Mouse (Mus musculus) brown adipose tissue, adult 24 weeks (tissue): ENCODE results near the gene Rps27l. TPM values are rescaled to one million over a fixed set of nuclear protein-coding genes. Genes with fewer than 3 reads are reported as not detected.

Experiments used
- H3K27ac ChIP-seq: fragments of 200-500 bp; replicated peaks from 2 replicates; pipeline ENCODE4 v1.5.1; 2012; ENCODE audit warnings: low read depth, mild to moderate bottlenecking, low read length
- H3K4me1 ChIP-seq: fragments of 200-500 bp; 2 replicates; pipeline ENCODE4 v1.6.1; 2012; ENCODE audit warnings: low read length, mixed read lengths; ENCODE audit not compliant: control insufficient read depth, insufficient read depth, insufficient read length
- H3K4me3 ChIP-seq: fragments of 200-500 bp; 2 replicates; pipeline ENCODE4 v1.5.1; 2012; ENCODE audit warnings: low read depth, mild to moderate bottlenecking, low read length, moderate library complexity; ENCODE audit not compliant: insufficient read depth
- polyA plus RNA-seq: library from polyadenylated mRNA; stranded (reverse); fragments of >200 nt; gene quantifications from 2 replicates; pipeline ENCODE4 v1.2.4, GENCODE M21; 2012; ENCODE audit not compliant: missing spikeins, insufficient read depth, insufficient read length

Rps27l gene
- polyA plus RNA-seq, 1 experiment, result 811 TPM

DNA sequence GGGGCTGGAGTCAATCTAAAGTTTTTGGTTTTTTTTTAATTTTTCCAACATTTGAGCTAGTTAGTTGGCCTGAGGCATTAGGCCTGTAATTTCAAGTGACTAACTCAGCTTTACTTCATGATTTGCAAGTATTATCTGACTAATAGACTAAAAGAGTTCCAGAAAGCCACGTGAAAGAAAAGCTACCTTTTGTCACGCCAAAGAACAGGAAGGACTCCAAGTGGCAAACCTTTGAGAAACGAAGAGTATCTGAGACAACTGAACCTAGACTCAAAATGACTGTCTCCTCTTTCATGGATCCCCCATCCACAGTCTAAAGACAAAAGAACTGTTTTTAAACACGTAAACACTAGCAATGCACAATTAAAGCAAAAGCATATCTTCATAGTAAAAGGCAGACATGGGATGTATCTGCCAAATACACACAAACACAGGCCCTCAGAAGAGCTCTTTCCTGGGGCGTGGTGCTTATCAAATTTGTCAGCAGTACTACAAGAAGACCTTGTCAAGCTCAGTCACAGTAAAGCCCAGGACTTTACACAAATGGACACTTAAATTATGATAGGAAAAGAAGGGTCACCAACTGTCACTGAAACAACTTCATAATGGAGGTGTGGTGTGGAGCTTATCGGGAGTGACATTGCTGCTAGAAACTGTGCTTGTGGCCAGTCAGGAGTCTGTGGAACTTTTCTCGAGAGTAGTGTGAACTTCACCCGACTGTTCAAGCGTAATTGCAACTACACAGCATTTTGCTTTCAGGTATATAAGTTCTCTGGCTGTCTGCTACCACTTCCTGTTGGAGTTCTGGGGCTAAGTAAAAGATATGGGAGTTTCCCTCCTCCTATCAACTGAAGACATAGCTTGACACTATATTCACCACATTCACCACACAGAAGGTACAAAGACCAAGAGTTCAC, 29.8 kb upstream of the Rps27l start:
- Histone ChIP-seq H3K4me3 (no peak overlapping the region), H3K27ac (no peak overlapping the region), H3K4me1 (peaks cover 15% of the 10 kb centered on the region; the same call in 1 of the 2 replicates)

- Histone ChIP-seq H3K27ac (no peak overlapping the region), H3K4me1 (peaks cover 15% of the 10 kb centered on the region; the same call in 1 of the 2 replicates), H3K4me3 (peak overlapping the region; percentile 26; the same call in 1 of the 2 replicates)
Measured at GRCm38 (mm10) chr9:66917216-66917891, 28.5 kb upstream of the Rps27l start.

GRCm38 (mm10) chr9:66917892-66918255, 28.0 kb upstream of the Rps27l start:
- H3K27ac ChIP-seq, result no peak overlapping the region
- peaks cover 15% of the 10 kb centered on the region; the same call in 1 of the 2 replicates for H3K4me1 ChIP-seq
- no peak overlapping the region for H3K4me3 ChIP-seq

DNA sequence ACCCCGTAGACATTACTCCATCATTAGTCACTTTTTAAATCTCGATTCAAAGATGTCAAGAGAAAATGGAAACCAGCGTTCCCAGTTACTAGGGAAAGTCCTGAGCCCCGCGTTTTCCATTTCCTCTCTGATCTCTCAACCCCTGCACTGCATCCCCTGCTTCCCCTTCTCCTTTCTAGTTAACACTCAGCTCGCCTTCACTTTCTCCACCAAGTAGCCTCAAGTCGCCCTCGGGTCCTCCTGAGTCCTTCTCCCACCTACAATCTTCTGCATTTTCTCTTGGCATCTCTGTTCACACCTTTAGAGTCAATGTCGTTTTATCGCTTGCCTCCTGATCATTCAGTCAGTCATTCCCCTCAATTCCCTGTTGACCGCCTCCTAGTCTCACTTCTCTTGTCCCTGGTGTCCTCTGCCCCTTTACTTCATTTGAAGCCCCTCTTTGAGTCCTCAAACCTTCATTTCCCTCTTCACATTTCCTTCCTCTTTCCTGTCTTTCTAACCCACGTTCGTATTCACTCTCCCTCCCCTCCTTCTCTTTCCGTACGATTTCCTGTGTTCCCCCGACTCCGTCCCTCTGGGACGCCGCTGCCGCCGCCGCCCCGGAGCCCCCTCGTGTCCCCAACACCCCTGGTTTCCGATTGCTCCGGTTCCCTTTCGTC, 27.1 kb upstream of the Rps27l start:
- Histone ChIP-seq H3K4me1 (peaks cover 15% of the 10 kb centered on the region; the same call in 1 of the 2 replicates), H3K4me3 (peak overlapping the region; percentile 84), H3K27ac (peak overlapping the region; percentile 84)

DNA sequence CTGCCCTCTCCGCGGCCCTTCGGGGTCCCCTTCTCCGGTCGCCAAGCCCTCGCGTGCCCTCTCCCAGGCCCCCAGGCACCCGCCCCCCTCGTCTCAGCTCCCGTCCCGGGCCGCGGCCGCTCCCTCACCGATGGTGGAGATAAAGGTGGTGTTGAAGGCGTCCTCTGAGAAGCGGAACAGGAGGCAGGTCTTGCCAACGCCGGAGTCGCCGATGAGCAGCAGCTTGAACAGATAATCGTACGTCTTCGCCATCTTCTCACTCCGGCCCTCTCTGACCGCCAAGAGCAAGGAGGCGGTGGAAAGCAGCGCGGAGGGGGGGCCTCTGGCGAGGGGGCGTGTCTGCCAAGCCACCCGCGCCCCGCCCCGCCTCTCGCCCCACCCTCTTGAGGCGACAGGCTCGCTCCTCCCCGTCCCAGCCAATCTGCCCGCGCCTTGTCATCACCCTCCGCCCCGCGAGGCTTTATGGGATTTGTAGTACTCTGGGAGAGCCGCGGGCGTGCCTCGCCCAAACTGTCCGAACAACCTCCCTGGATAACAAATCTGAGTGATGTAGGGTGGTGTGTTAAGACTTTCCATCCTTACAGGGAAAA, 26.4 kb upstream of the Rps27l start, which contains the start of gene Rab8b:
Gene Rab8b (minus strand): TSS at position 306 of the 590 bp plus-strand sequence.
- peak within 1 kb of the TSS; percentile 84 for H3K27ac ChIP-seq
- H3K4me3 ChIP-seq, result peak within 1 kb of the TSS; percentile 84
- H3K4me1 ChIP-seq, result peaks cover 12% of the 10 kb centered on the region; the same call in 1 of the 2 replicates

- Histone ChIP-seq H3K4me1 (peaks cover 11% of the 10 kb centered on the region; the same call in 1 of the 2 replicates), H3K4me3 (peak overlapping the region; percentile 64), H3K27ac (no peak overlapping the region)
Measured at GRCm38 (mm10) chr9:66919981-66920380, 25.9 kb upstream of the Rps27l start.

GRCm38 (mm10) chr9:66920488-66921279, 25.2 kb upstream of the Rps27l start:
- Histone ChIP-seq H3K27ac (no peak overlapping the region), H3K4me3 (no peak overlapping the region), H3K4me1 (peaks cover 5% of the 10 kb centered on the region; the same call in 1 of the 2 replicates)

- H3K27ac ChIP-seq, result no peak overlapping the region
- no peak overlapping the region for H3K4me3 ChIP-seq
- 0 out of 2 replicates have a peak, but pooled peaks cover 3% of the 10 kb centered on the region for H3K4me1 ChIP-seq
Measured at GRCm38 (mm10) chr9:66922076-66922475, 23.8 kb upstream of the Rps27l start.

GRCm38 (mm10) chr9:66925853-66926252, 20.0 kb upstream of the Rps27l start:
- Histone ChIP-seq H3K27ac (no peak overlapping the region), H3K4me3 (no peak overlapping the region), H3K4me1 (no peaks in the 10 kb centered on the region)

- H3K4me1 ChIP-seq, result no peaks in the 10 kb centered on the region
- H3K27ac ChIP-seq, result no peak overlapping the region
- no peak overlapping the region for H3K4me3 ChIP-seq
Measured at GRCm38 (mm10) chr9:66927696-66928402, 18.0 kb upstream of the Rps27l start.

DNA sequence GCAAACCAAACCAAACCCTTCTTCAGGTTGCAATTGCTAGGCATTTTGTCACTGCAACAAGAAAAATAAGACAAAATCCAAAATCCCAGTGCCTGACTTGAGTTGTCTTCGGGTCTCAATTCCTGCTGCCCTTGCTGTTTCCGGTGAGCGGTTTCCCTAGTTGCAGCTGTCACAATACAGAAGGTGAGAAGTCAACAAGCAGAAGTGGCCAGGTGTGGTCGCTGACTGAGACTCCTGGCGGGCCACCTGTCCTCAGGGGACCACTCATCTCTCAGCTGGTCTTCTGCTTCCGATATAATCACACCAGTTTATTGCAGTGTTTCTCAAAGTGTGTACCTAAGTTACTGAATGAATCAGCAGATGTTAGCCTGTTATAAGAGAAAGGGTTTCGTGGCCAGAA, 15.5 kb upstream of the Rps27l start:
- Histone ChIP-seq H3K4me1 (no peaks in the 10 kb centered on the region), H3K4me3 (no peak overlapping the region), H3K27ac (no peak overlapping the region)

GRCm38 (mm10) chr9:66933869-66934808, 11.7 kb upstream of the Rps27l start:
- no peak overlapping the region for H3K4me3 ChIP-seq
- H3K4me1 ChIP-seq, result no peaks in the 10 kb centered on the region
- no peak overlapping the region for H3K27ac ChIP-seq

DNA sequence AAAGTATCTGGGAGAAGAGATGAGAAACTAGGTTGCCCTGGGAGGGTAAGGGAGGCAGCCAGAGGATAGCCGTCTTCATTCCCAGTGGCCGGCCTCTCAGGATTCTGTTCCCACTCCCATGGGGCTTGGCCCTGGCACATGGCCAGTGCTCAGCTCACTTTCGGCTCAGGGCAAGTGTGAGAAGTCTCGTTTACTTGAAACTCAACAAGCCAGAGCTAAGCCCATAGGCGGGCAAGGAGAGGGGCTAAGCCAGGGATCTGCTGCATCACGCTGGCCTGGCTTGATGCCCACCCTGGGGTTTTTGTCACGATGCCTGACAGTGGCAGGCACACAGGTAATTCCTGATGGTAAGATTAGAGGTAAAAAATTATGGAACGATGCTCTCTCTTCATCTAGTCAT, 8.4 kb upstream of the Rps27l start:
- no peaks in the 10 kb centered on the region for H3K4me1 ChIP-seq
- no peak overlapping the region for H3K4me3 ChIP-seq
- H3K27ac ChIP-seq, result no peak overlapping the region
